Mouse (Mus musculus): ENCODE data around the gene Syt9. TPM values are rescaled to one million over a fixed set of nuclear protein-coding genes. Genes with fewer than 3 reads are reported as not detected.
"Not testable (repeated sequence)": the region's sequence is repeated elsewhere in the genome, so short reads cannot be mapped to it uniquely, and the experiment has no call there.

Syt9 gene
- polyA plus RNA-seq, 1 experiment, result not detected

DNA sequence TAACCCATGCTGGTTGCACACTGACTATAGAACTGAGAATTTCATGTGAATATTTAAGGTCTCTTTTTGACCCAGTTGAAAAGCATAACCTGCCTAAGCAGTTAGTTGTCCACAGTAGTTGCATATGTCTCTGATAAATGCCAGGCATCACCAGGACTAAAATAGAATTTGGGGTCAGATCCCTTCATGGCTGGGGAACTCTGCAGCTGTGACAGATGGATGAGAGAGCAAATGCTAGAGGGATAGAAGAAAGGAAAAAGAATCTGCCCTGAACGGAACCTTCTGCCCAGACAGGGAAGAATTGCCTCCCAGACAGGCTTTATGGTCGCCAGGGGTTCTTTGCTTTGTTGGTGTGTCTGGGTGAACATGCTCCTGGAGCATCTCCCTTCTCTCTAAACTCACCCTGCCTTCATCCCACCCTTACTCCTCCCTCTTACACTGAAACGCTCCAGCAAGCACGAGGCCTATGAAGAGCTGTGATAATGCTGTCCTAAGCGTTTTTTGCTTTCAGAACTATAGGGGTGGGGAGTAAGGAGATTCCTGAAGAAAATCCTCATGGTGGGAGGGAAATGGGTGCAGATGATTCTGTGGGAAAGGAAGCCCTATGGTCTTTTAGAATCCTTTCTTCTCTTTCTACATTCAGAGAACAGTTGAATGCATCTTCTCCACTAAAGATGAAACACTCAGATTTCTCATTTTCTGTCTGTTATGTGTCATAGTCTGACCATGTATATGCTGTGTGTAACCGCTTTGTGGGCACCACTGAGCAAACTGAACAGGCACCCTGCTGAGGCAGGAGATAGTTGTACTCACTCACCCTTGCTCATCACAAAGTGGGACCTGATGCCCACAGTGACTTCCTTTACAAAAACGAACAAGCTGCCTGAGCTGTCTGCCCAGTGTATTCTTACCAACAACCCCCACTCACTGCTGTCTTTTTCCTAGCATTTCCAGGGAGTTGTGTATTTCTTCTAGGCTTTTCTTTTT lies 108.7 kb downstream of the Syt9 start:
- H3K4me3 ChIP-seq, result no peak overlapping the region
- TF ChIP-seq CEBPB (IDR thresholded peaks at IDR 0.05; ENCODE audit: insufficient read depth, poor library complexity, severe bottlenecking), result no peak
- no peak for TF ChIP-seq E2F4 (IDR thresholded peaks at IDR 0.05; ENCODE audit: insufficient read depth)
- H3ac ChIP-seq (ENCODE audit: control insufficient read depth, insufficient read length), result no peak overlapping the region
- no peaks in the 10 kb centered on the region for H3K36me3 ChIP-seq (ENCODE audit: control insufficient read depth, insufficient read depth)
- H3K79me2 ChIP-seq (ENCODE audit: control insufficient read depth, insufficient read depth), result no peaks in the 10 kb centered on the region
- H3K27me3 ChIP-seq (ENCODE audit: control insufficient read depth, insufficient read depth, insufficient read length), result no peaks in the 10 kb centered on the region
- H3K4me2 ChIP-seq (ENCODE audit: low read depth), result no peak overlapping the region

DNA sequence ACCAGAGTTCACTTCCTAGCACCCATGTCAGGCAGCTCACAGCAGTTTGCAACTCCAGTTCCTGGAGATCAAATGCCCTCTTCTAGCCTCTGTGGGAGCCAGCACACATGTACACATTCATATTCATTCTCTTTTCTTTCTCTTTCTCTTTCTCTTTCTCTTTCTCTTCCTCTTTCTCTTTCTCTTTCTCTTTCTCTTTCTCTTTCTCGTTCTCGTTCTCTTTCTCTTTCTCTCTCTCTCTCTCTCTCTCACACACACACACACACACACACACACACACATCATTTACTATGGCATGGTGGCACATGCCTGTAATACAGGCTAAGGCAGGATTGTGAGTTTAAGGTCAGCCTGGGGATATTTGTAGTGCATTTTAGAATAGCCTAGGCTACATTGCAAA lies 115.2 kb downstream of the Syt9 start:
- H3K4me3 ChIP-seq; H3K27me3 ChIP-seq (ENCODE audit: control insufficient read depth, insufficient read depth, insufficient read length): not testable (repeated sequence)

DNA sequence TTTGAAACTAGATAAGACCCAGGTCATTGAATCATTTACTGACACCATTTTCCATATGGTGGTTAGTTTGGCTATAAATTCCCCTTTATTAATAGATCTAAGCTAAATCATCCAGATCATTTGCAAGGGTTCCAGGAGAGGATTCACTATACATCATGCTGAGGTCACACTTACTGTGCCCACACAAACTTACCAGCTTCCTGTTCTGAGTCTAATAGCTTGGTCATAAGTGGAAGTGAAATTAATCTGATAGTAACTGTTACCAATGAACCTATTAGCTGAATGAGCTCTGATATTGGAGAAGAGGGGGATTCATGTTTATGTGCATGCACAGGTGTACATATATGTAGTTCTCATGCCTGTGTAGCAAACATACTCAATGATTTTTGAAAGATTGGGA lies 124.9 kb downstream of the Syt9 start:
- no peak overlapping the region for H3ac ChIP-seq (ENCODE audit: control insufficient read depth, insufficient read length)
- H3K4me2 ChIP-seq (ENCODE audit: low read depth), result no peak overlapping the region
- H3K4me3 ChIP-seq, result no peak overlapping the region
- no peaks in the 10 kb centered on the region for H3K27me3 ChIP-seq (ENCODE audit: control insufficient read depth, insufficient read depth, insufficient read length)
- H3K79me2 ChIP-seq (ENCODE audit: control insufficient read depth, insufficient read depth), result no peaks in the 10 kb centered on the region
- H3K36me3 ChIP-seq (ENCODE audit: control insufficient read depth, insufficient read depth), result no peaks in the 10 kb centered on the region
- TF ChIP-seq POLR2AphosphoS2 (IDR thresholded peaks at IDR 0.05; ENCODE audit: insufficient read length, low read depth) (no peak), TCF3 (IDR thresholded peaks at IDR 0.05; ENCODE audit: insufficient read length, low read depth) (no peak)

More for the DNA sequence above, 115.2 kb downstream of the Syt9 start:
- H3K79me2 ChIP-seq (ENCODE audit: control insufficient read depth, insufficient read depth); H3ac ChIP-seq (ENCODE audit: control insufficient read depth, insufficient read length); H3K36me3 ChIP-seq (ENCODE audit: control insufficient read depth, insufficient read depth); H3K4me2 ChIP-seq (ENCODE audit: low read depth): not testable (repeated sequence)

DNA sequence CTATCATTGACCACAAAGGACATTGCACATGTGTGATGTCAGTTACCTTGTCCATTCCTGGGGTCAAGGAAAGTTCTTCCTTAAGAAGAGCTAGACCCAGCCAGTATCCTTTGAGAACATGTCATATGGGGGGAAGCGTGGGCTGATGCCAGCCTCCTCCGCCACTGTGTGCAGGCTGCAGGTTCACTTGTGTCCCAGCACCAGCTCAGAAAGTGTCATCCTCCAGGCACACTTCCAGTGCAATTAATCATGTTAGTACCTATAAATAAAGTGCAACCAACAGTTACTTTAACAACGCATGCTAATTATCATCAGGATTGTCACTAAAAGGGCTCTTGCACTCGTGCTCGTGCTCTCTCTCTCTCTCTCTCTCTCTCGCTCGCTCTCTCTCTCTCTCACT lies 126.4 kb downstream of the Syt9 start:
- no peak overlapping the region for H3ac ChIP-seq (ENCODE audit: control insufficient read depth, insufficient read length)
- no peaks in the 10 kb centered on the region for H3K79me2 ChIP-seq (ENCODE audit: control insufficient read depth, insufficient read depth)
- no peak for TF ChIP-seq POLR2AphosphoS2 (IDR thresholded peaks at IDR 0.05; ENCODE audit: insufficient read length, low read depth)
- no peak for TF ChIP-seq POLR2A (IDR thresholded peaks at IDR 0.05; ENCODE audit: insufficient read length, low read depth)
- no peak for TF ChIP-seq USF1 (IDR thresholded peaks at IDR 0.05; ENCODE audit: low read depth)
- TF ChIP-seq E2F4 (IDR thresholded peaks at IDR 0.05; ENCODE audit: insufficient read depth), result no peak
- no peak for TF ChIP-seq TCF12 (IDR thresholded peaks at IDR 0.05; ENCODE audit: insufficient read depth, poor library complexity, severe bottlenecking)
- TF ChIP-seq SRF (IDR thresholded peaks at IDR 0.05; ENCODE audit: control insufficient read depth, insufficient read length, low read depth), result no peak
- no peak overlapping the region for H3K4me2 ChIP-seq (ENCODE audit: low read depth)
- no peaks in the 10 kb centered on the region for H3K36me3 ChIP-seq (ENCODE audit: control insufficient read depth, insufficient read depth)
- H3K27me3 ChIP-seq (ENCODE audit: control insufficient read depth, insufficient read depth, insufficient read length), result no peaks in the 10 kb centered on the region
- no peak overlapping the region for H3K4me3 ChIP-seq

DNA sequence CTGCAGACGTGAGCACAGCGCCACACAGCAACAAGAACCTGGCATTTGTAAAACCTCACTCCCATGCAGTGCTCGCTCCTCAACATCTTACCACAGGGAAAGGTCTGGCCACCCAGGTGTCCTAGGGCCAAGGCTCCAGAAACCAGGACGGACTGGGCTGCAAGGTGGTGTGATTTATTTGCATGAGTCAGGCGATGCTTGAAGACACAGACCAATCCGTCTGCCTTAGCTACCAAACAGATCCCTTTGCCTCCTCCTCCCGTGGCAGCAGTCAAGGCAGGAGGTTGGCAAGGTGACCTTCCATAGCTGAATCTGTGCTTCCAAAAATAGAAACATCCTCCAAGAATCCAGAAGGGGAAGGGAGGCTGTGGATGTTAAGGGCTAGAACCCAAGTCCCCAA lies 130.1 kb downstream of the Syt9 start:
- no peak for TF ChIP-seq MYOG (IDR thresholded peaks at IDR 0.05; ENCODE audit: control insufficient read depth in 1 of 3, insufficient read depth in 1 of 3, insufficient read length in 2 of 3, low read depth in 2 of 3)
- TF ChIP-seq REST (IDR thresholded peaks at IDR 0.05; ENCODE audit: insufficient read depth, insufficient read length), result no peak
- no peak for TF ChIP-seq MYOD1 (IDR thresholded peaks at IDR 0.05; ENCODE audit: control insufficient read depth in 1 of 3, insufficient read length in 2 of 3, low read depth in 2 of 3)
- no peak for TF ChIP-seq USF1 (IDR thresholded peaks at IDR 0.05; ENCODE audit: low read depth)
- no peak for TF ChIP-seq CEBPB (IDR thresholded peaks at IDR 0.05; ENCODE audit: insufficient read depth, poor library complexity, severe bottlenecking)
- TF ChIP-seq SRF (IDR thresholded peaks at IDR 0.05; ENCODE audit: control insufficient read depth, insufficient read length, low read depth), result no peak
- H3K79me2 ChIP-seq (ENCODE audit: control insufficient read depth, insufficient read depth), result no peaks in the 10 kb centered on the region
- no peaks in the 10 kb centered on the region for H3K27me3 ChIP-seq (ENCODE audit: control insufficient read depth, insufficient read depth, insufficient read length)
- no peaks in the 10 kb centered on the region for H3K36me3 ChIP-seq (ENCODE audit: control insufficient read depth, insufficient read depth)
- no peak overlapping the region for H3ac ChIP-seq (ENCODE audit: control insufficient read depth, insufficient read length)
- no peak overlapping the region for H3K4me3 ChIP-seq
- no peak overlapping the region for H3K4me2 ChIP-seq (ENCODE audit: low read depth)

GRCm38 (mm10) chr7:107504761-107505712 lies 134.5 kb downstream of the Syt9 start:
- TF ChIP-seq E2F4 (IDR thresholded peaks at IDR 0.05; ENCODE audit: insufficient read depth) (no peak), MAX (IDR thresholded peaks at IDR 0.05; ENCODE audit: low read depth) (no peak), TCF12 (IDR thresholded peaks at IDR 0.05; ENCODE audit: insufficient read depth, poor library complexity, severe bottlenecking) (no peak), SRF (IDR thresholded peaks at IDR 0.05; ENCODE audit: control insufficient read depth, insufficient read length, low read depth) (no peak), CEBPB (IDR thresholded peaks at IDR 0.05; ENCODE audit: insufficient read depth, poor library complexity, severe bottlenecking) (no peak), TCF3 (IDR thresholded peaks at IDR 0.05; ENCODE audit: insufficient read length, low read depth) (no peak), REST (IDR thresholded peaks at IDR 0.05; ENCODE audit: insufficient read depth, insufficient read length) (no peak)
- no peak overlapping the region for H3K4me3 ChIP-seq

More at GRCm38 (mm10) chr7:107504761-107505712, 134.5 kb downstream of the Syt9 start:
- Histone ChIP-seq H3K4me2 (ENCODE audit: low read depth) (no peak overlapping the region), H3K27me3 (ENCODE audit: control insufficient read depth, insufficient read depth, insufficient read length) (no peaks in the 10 kb centered on the region), H3K79me2 (ENCODE audit: control insufficient read depth, insufficient read depth) (no peaks in the 10 kb centered on the region), H3K36me3 (ENCODE audit: control insufficient read depth, insufficient read depth) (no peaks in the 10 kb centered on the region), H3ac (ENCODE audit: control insufficient read depth, insufficient read length) (no peak overlapping the region)

Data from myocyte (in vitro differentiated cells).